15 mouse cellular contexts compared by ENCODE assay signal in genomic region chr7:49183696-49184095, GRCm38 (mm10).
DNase-seq lines count a peak whose midpoint lies in the region; ATAC-seq and TF ChIP-seq lines count a peak whose summit lies in the region.
"Had no signal": no experiment of that assay in that cellular context is flagged by ENCODE, and none has a peak within 500 bp of the region (broad histone marks: within the 10 kb centered on the region; RNA-seq: fewer than 3 reads in every experiment).

No protein-coding gene starts in this region.

- 44% methylated on average over 5 of the region's 5 CpGs for WGBS in forebrain, embryonic 14.5 days
- 51% methylated on average over 5 of the region's 5 CpGs for WGBS in forebrain, embryonic 12.5 days
- 27% methylated on average over 5 of the region's 5 CpGs for WGBS in hindbrain, postnatal 0 days
- 50% methylated on average over 5 of the region's 5 CpGs for WGBS in hindbrain, embryonic 12.5 days
- WGBS in liver, embryonic 11.5 days = 78% methylated on average over 5 of the region's 5 CpGs

- H3K27ac ChIP-seq in forebrain, embryonic 14.5 days (ENCODE audit: low read depth, low read length) = no peak overlapping the region
- no peak overlapping the region for H3K27ac ChIP-seq in forebrain, embryonic 12.5 days
- H3K27ac ChIP-seq in hindbrain, postnatal 0 days = no peak overlapping the region
- H3K27ac ChIP-seq in hindbrain, embryonic 12.5 days = no peak overlapping the region
- H3K27ac ChIP-seq in liver, embryonic 11.5 days (ENCODE audit: low read depth, low read length) = no peak overlapping the region
- H3K27ac ChIP-seq: limb, embryonic 15.5 days; lung, embryonic 15.5 days had no signal

- no peak for DNase-seq in forebrain, embryonic 14.5 days (ENCODE audit: low spot score)
- DNase-seq in hindbrain, postnatal 0 days (ENCODE audit: low spot score) = no peak
- peak; percentile 89 for DNase-seq in brain, adult 2 months (ENCODE audit: low read depth, low spot score)
- DNase-seq in cerebellum, postnatal 36 days = peak; percentile 57 to 68
- no peak for DNase-seq in liver, embryonic 11.5 days (ENCODE audit: low spot score)
- DNase-seq: adrenal gland, postnatal 36 days; gastrocnemius, postnatal 14 days; heart, postnatal 4 days; kidney, adult 9 months; thymus, adult 18-20 months had no signal

- H3K4me1 ChIP-seq in forebrain, embryonic 14.5 days (ENCODE audit: control insufficient read depth, insufficient read depth, low read length) = 0 out of 2 replicates have a peak, but pooled peaks cover 2% of the 10 kb centered on the region
- H3K4me1 ChIP-seq in forebrain, embryonic 12.5 days = peaks cover 8% of the 10 kb centered on the region; the same call in 1 of the 2 replicates
- H3K4me1 ChIP-seq in hindbrain, postnatal 0 days (ENCODE audit: insufficient read depth, low read length) = peaks cover 32% of the 10 kb centered on the region
- peaks cover 38% of the 10 kb centered on the region for H3K4me1 ChIP-seq in hindbrain, embryonic 12.5 days
- H3K4me1 ChIP-seq in liver, embryonic 11.5 days (replicated peaks; ENCODE audit: control insufficient read depth, insufficient read depth, low read length) = no peaks in the 10 kb centered on the region

- TF ChIP-seq CTCF in hindbrain, postnatal 0 days (IDR thresholded peaks at IDR 0.05; ENCODE audit: low read depth) = no peak

- no peak overlapping the region for H3K4me2 ChIP-seq in forebrain, embryonic 14.5 days (ENCODE audit: low read length)
- no peak overlapping the region for H3K4me2 ChIP-seq in forebrain, embryonic 12.5 days
- no peak overlapping the region for H3K4me2 ChIP-seq in hindbrain, postnatal 0 days (ENCODE audit: low read depth, low read length)
- no peak overlapping the region for H3K4me2 ChIP-seq in hindbrain, embryonic 12.5 days (replicated peaks)
- H3K4me2 ChIP-seq in liver, embryonic 11.5 days = no peak overlapping the region
- H3K4me2 ChIP-seq: limb, embryonic 15.5 days; lung, embryonic 15.5 days had no signal

- H3K9me3 ChIP-seq in forebrain, embryonic 14.5 days (replicated peaks; ENCODE audit: control insufficient read depth, low read length) = no peaks in the 10 kb centered on the region
- H3K9me3 ChIP-seq in forebrain, embryonic 12.5 days = no peaks in the 10 kb centered on the region
- no peaks in the 10 kb centered on the region for H3K9me3 ChIP-seq in hindbrain, postnatal 0 days (ENCODE audit: low read length)
- H3K9me3 ChIP-seq in hindbrain, embryonic 12.5 days (replicated peaks) = no peaks in the 10 kb centered on the region
- H3K9me3 ChIP-seq in liver, embryonic 11.5 days (ENCODE audit: control insufficient read depth, low read length) = no peaks in the 10 kb centered on the region
- H3K9me3 ChIP-seq: limb, embryonic 15.5 days; lung, embryonic 15.5 days had no signal

- H3K9ac ChIP-seq in forebrain, embryonic 14.5 days (ENCODE audit: low read length) = no peak overlapping the region
- no peak overlapping the region for H3K9ac ChIP-seq in forebrain, embryonic 12.5 days
- no peak overlapping the region for H3K9ac ChIP-seq in hindbrain, postnatal 0 days (replicated peaks; ENCODE audit: low read length)
- H3K9ac ChIP-seq in hindbrain, embryonic 12.5 days = no peak overlapping the region
- no peak overlapping the region for H3K9ac ChIP-seq in liver, embryonic 11.5 days (ENCODE audit: low read depth, low read length)
- H3K9ac ChIP-seq: limb, embryonic 15.5 days; lung, embryonic 15.5 days had no signal

- no peaks in the 10 kb centered on the region for H3K27me3 ChIP-seq in forebrain, embryonic 14.5 days (replicated peaks; ENCODE audit: control insufficient read depth, insufficient read depth, low read length)
- H3K27me3 ChIP-seq in forebrain, embryonic 12.5 days = no peaks in the 10 kb centered on the region
- no peaks in the 10 kb centered on the region for H3K27me3 ChIP-seq in hindbrain, postnatal 0 days (ENCODE audit: insufficient read depth, low read length)
- no peaks in the 10 kb centered on the region for H3K27me3 ChIP-seq in hindbrain, embryonic 12.5 days
- no peaks in the 10 kb centered on the region for H3K27me3 ChIP-seq in liver, embryonic 11.5 days (replicated peaks; ENCODE audit: control insufficient read depth, insufficient read depth, low read length)
- H3K27me3 ChIP-seq: limb, embryonic 15.5 days; lung, embryonic 15.5 days had no signal

- no peak overlapping the region for H3K4me3 ChIP-seq in forebrain, embryonic 14.5 days (ENCODE audit: low read depth, low read length)
- no peak overlapping the region for H3K4me3 ChIP-seq in forebrain, embryonic 12.5 days (replicated peaks)
- no peak overlapping the region for H3K4me3 ChIP-seq in hindbrain, postnatal 0 days (ENCODE audit: low read length)
- no peak overlapping the region for H3K4me3 ChIP-seq in hindbrain, embryonic 12.5 days
- H3K4me3 ChIP-seq in liver, embryonic 11.5 days (ENCODE audit: low read depth, low read length) = no peak overlapping the region
- H3K4me3 ChIP-seq: limb, embryonic 15.5 days; lung, embryonic 15.5 days had no signal

- ATAC-seq in forebrain, embryonic 14.5 days = 0 out of 2 replicates have a peak, but pooled peaks have one; percentile 47
- ATAC-seq in forebrain, embryonic 12.5 days (ENCODE audit: low FRiP score) = no peak
- ATAC-seq in hindbrain, postnatal 0 days = 0 out of 2 replicates have a peak, but pooled peaks have one; percentile 27
- ATAC-seq in hindbrain, embryonic 12.5 days (ENCODE audit: low FRiP score) = no peak
- ATAC-seq in monocyte, adult 5-6 weeks (replicated peaks; ENCODE audit: insufficient number of reproducible peaks, low FRiP score, low TSS enrichment, poor library complexity, severe bottlenecking) = no peak
- ATAC-seq in liver, embryonic 11.5 days (replicated peaks; ENCODE audit: low FRiP score) = no peak

- no peaks in the 10 kb centered on the region for H3K36me3 ChIP-seq in forebrain, embryonic 14.5 days (ENCODE audit: control insufficient read depth, insufficient read depth, low read length)
- H3K36me3 ChIP-seq in forebrain, embryonic 12.5 days (replicated peaks) = no peaks in the 10 kb centered on the region
- no peaks in the 10 kb centered on the region for H3K36me3 ChIP-seq in hindbrain, postnatal 0 days (ENCODE audit: insufficient read depth, low read length)
- no peaks in the 10 kb centered on the region for H3K36me3 ChIP-seq in hindbrain, embryonic 12.5 days
- no peaks in the 10 kb centered on the region for H3K36me3 ChIP-seq in liver, embryonic 11.5 days (ENCODE audit: control insufficient read depth, insufficient read depth, low read length)
- H3K36me3 ChIP-seq: limb, embryonic 15.5 days; lung, embryonic 15.5 days had no signal

Comparison
In these comparisons a context has a peak if more than half of its experiments do, and no peak if none do; other contexts are left out.
1. ATAC-seq: peak in forebrain, embryonic 14.5 days (single experiment) and hindbrain, postnatal 0 days (single experiment); none in forebrain, embryonic 12.5 days (single experiment), hindbrain, embryonic 12.5 days (single experiment), monocyte, adult 5-6 weeks (single experiment) and liver, embryonic 11.5 days (single experiment).
2. DNase-seq: peak in brain, adult 2 months (single experiment) and cerebellum, postnatal 36 days (2 of 2); none in forebrain, embryonic 14.5 days (single experiment), hindbrain, postnatal 0 days (single experiment) and liver, embryonic 11.5 days (single experiment).